Mouse (Mus musculus) ES-Bruce4 (cell line): ENCODE results near the gene Neurog1. TPM values are rescaled to one million over a fixed set of nuclear protein-coding genes. Genes with fewer than 3 reads are reported as not detected.

Experiments
- H3K27ac ChIP-seq: 2 replicates; pipeline ENCODE4 v1.5.1; 2012; ENCODE audit warnings: low read length, inconsistent platforms; ENCODE audit not compliant: insufficient read depth
- H3K27me3 ChIP-seq: 2 replicates; pipeline ENCODE4 v1.6.1; 2012; ENCODE audit warnings: mild to moderate bottlenecking, low read length, inconsistent platforms; ENCODE audit not compliant: control insufficient read depth, poor library complexity, insufficient read depth, severe bottlenecking
- H3K36me3 ChIP-seq: 2 replicates; pipeline ENCODE4 v1.6.1; 2012; ENCODE audit warnings: inconsistent platforms, mild to moderate bottlenecking, low read length, moderate library complexity; ENCODE audit not compliant: control insufficient read depth, poor library complexity, insufficient read depth, severe bottlenecking
- H3K4me1 ChIP-seq: one replicate; pipeline ENCODE4 v1.8.1; 2011; ENCODE audit warnings: low read length; ENCODE audit not compliant: control insufficient read depth, insufficient read depth
- H3K4me3 ChIP-seq: 2 replicates; pipeline ENCODE4 v1.5.1; 2011; ENCODE audit warnings: low read depth, mild to moderate bottlenecking, low read length
- H3K9ac ChIP-seq: 2 replicates; pipeline ENCODE4 v1.6.1; 2012; ENCODE audit warnings: low read depth, mild to moderate bottlenecking, inconsistent platforms; ENCODE audit not compliant: poor library complexity, severe bottlenecking
- H3K9me3 ChIP-seq: replicated peaks from 2 replicates; pipeline ENCODE4 v1.6.1; 2012; ENCODE audit warnings: mild to moderate bottlenecking, low read length, inconsistent platforms; ENCODE audit not compliant: control insufficient read depth, poor library complexity, insufficient read depth, severe bottlenecking
- CTCF ChIP-seq: IDR thresholded peaks from one replicate; pipeline ENCODE4 v1.8.1; 2011; ENCODE audit warnings: low read depth, low read length
- EP300 ChIP-seq: IDR thresholded peaks from 2 replicates; pipeline ENCODE4 v1.6.1; 2011; ENCODE audit warnings: low read depth, low read length; ENCODE audit not compliant: insufficient read depth
- POLR2A ChIP-seq: IDR thresholded peaks from one replicate; pipeline ENCODE4 v1.8.1; 2011; ENCODE audit warnings: low read length; ENCODE audit not compliant: insufficient read depth
- polyA plus RNA-seq: library from polyadenylated mRNA; stranded (reverse); fragments of >200 nt; gene quantifications from 2 replicates; pipeline ENCODE4 v1.2.4, GENCODE M21; 2011; ENCODE audit warnings: low read depth; ENCODE audit not compliant: missing spikeins, insufficient read depth, insufficient read length

Neurog1 gene
- polyA plus RNA-seq, 1 experiment, result 0.36 TPM

GRCm38 (mm10) chr13:56256716-56257299, 4.8 kb upstream of the Neurog1 start:
- no peaks in the 10 kb centered on the region for H3K4me1 ChIP-seq
- H3K4me3 ChIP-seq, result no peak overlapping the region
- peaks cover 30% of the 10 kb centered on the region for H3K27me3 ChIP-seq
- H3K9ac ChIP-seq, result no peak overlapping the region
- H3K36me3 ChIP-seq, result no peaks in the 10 kb centered on the region
- H3K9me3 ChIP-seq, result no peaks in the 10 kb centered on the region
- no peak overlapping the region for H3K27ac ChIP-seq
- TF ChIP-seq POLR2A (no peak), EP300 (no peak), CTCF (no peak)

GRCm38 (mm10) chr13:56253379-56253778, 1.4 kb upstream of the Neurog1 start:
- Histone ChIP-seq H3K9me3 (no peaks in the 10 kb centered on the region), H3K4me1 (no peaks in the 10 kb centered on the region), H3K36me3 (no peaks in the 10 kb centered on the region), H3K27me3 (peaks cover 49% of the 10 kb centered on the region), H3K27ac (no peak overlapping the region), H3K9ac (no peak overlapping the region), H3K4me3 (no peak overlapping the region)
- TF ChIP-seq CTCF (no peak), POLR2A (no peak), EP300 (no peak)

GRCm38 (mm10) chr13:56252783-56253182, 820 bp upstream of the Neurog1 start:
- H3K9me3 ChIP-seq, result no peaks in the 10 kb centered on the region
- H3K4me1 ChIP-seq, result no peaks in the 10 kb centered on the region
- TF ChIP-seq CTCF (no peak), EP300 (no peak), POLR2A (no peak)
- H3K36me3 ChIP-seq, result no peaks in the 10 kb centered on the region
- no peak overlapping the region; the same call in 1 of the 2 replicates for H3K4me3 ChIP-seq
- H3K27me3 ChIP-seq, result peaks cover 52% of the 10 kb centered on the region
- H3K27ac ChIP-seq, result no peak overlapping the region
- no peak overlapping the region for H3K9ac ChIP-seq

GRCm38 (mm10) chr13:56251176-56251923, 613 bp downstream of the Neurog1 start:
- TF ChIP-seq EP300, result 0 out of 2 replicates have a peak, but pooled peaks have one; percentile 3
- TF ChIP-seq CTCF, result no peak
- no peak overlapping the region for H3K9ac ChIP-seq
- H3K27me3 ChIP-seq, result peaks cover 45% of the 10 kb centered on the region
- peak overlapping the region; percentile 35 for H3K4me3 ChIP-seq
- H3K27ac ChIP-seq, result no peak overlapping the region
- H3K36me3 ChIP-seq, result no peaks in the 10 kb centered on the region
- H3K9me3 ChIP-seq, result no peaks in the 10 kb centered on the region
- no peaks in the 10 kb centered on the region for H3K4me1 ChIP-seq

GRCm38 (mm10) chr13:56250551-56251161, 1.3 kb downstream of the Neurog1 start:
- Histone ChIP-seq H3K9ac (no peak overlapping the region), H3K36me3 (no peaks in the 10 kb centered on the region), H3K4me3 (no peak overlapping the region), H3K4me1 (no peaks in the 10 kb centered on the region), H3K9me3 (no peaks in the 10 kb centered on the region), H3K27me3 (peaks cover 43% of the 10 kb centered on the region), H3K27ac (no peak overlapping the region)
- TF ChIP-seq CTCF, result no peak
- TF ChIP-seq EP300, result no peak
- TF ChIP-seq POLR2A, result no peak
